Mouse (Mus musculus) liver, postnatal 0 days (tissue): ENCODE measurements around the gene Mrto4.

Source experiments
- CTCF ChIP-seq: sonication (generic); IDR thresholded peaks from 2 replicates; pipeline ENCODE4 v1.5.1; 2016; ENCODE audit warnings: antibody characterized with exemption, low read depth
- EP300 ChIP-seq: IDR thresholded peaks from 2 replicates; pipeline ENCODE4 v1.6.1; 2016; ENCODE audit warnings: antibody characterized with exemption, low read depth, mild to moderate bottlenecking

- TF ChIP-seq CTCF (no peak), EP300 (no peak)
Observed at GRCm38 (mm10) chr4:139318449-139318848, 33.9 kb downstream of the Mrto4 start.
